Mouse (Mus musculus) liver, embryonic 12.5 days (tissue): ENCODE data around the gene Gm17402. TPM values are rescaled to one million over a fixed set of nuclear protein-coding genes. Genes with fewer than 3 reads are reported as not detected.

Experiments
- ATAC-seq: fragments of 200-750 bp; cut with Nextera tagmentation; 2 replicates; pipeline ENCODE4 v1.8.0; 2017; ENCODE audit warnings: moderate number of reproducible peaks, mild to moderate bottlenecking, moderate library complexity
- H3K27ac ChIP-seq: fragments of 300-500 bp; sonication (generic); 2 replicates; pipeline ENCODE4 v1.5.1; 2016; ENCODE audit warnings: mild to moderate bottlenecking
- H3K27me3 ChIP-seq: fragments of 300-500 bp; sonication (generic); replicated peaks from 2 replicates; pipeline ENCODE4 v1.6.1; 2016; ENCODE audit warnings: mild to moderate bottlenecking, moderate library complexity
- H3K36me3 ChIP-seq: fragments of 300-500 bp; sonication (generic); 2 replicates; pipeline ENCODE4 v1.6.1; 2016; ENCODE audit warnings: mild to moderate bottlenecking, moderate library complexity
- H3K4me1 ChIP-seq: fragments of 300-500 bp; sonication (generic); 2 replicates; pipeline ENCODE4 v1.6.1; 2016
- H3K4me2 ChIP-seq: fragments of 300-500 bp; sonication (generic); 2 replicates; pipeline ENCODE4 v1.6.1; 2016; ENCODE audit warnings: mild to moderate bottlenecking, moderate library complexity
- H3K4me3 ChIP-seq: fragments of 300-500 bp; sonication (generic); 2 replicates; pipeline ENCODE4 v1.5.1; 2016; ENCODE audit warnings: mild to moderate bottlenecking, moderate library complexity
- H3K9ac ChIP-seq: fragments of 300-500 bp; sonication (generic); 2 replicates; pipeline ENCODE4 v1.6.1; 2016; ENCODE audit warnings: mild to moderate bottlenecking, moderate library complexity
- H3K9me3 ChIP-seq: fragments of 300-500 bp; sonication (generic); replicated peaks from 2 replicates; pipeline ENCODE4 v1.6.1; 2016; ENCODE audit warnings: mild to moderate bottlenecking, moderate library complexity
- WGBS: fragments of 180-500 bp; shearing (Covaris S2); methylation state at CpG from one replicate; pipeline ENCODE4 v1.1.7; 2016; ENCODE audit not compliant: insufficient replicate concordance; 5-methylcytosine and 5-hydroxymethylcytosine counted together
- polyA plus RNA-seq: library from polyadenylated mRNA; unstranded; fragments of >200 nt; fragmentation: Nextera tagmentation; extraction: Ambion mirVana; gene quantifications from 2 replicates; pipeline ENCODE4 v1.2.1, GENCODE M21; 2016

Gm17402 gene
- polyA plus RNA-seq, 1 experiment from 2014 or later, result not detected

DNA sequence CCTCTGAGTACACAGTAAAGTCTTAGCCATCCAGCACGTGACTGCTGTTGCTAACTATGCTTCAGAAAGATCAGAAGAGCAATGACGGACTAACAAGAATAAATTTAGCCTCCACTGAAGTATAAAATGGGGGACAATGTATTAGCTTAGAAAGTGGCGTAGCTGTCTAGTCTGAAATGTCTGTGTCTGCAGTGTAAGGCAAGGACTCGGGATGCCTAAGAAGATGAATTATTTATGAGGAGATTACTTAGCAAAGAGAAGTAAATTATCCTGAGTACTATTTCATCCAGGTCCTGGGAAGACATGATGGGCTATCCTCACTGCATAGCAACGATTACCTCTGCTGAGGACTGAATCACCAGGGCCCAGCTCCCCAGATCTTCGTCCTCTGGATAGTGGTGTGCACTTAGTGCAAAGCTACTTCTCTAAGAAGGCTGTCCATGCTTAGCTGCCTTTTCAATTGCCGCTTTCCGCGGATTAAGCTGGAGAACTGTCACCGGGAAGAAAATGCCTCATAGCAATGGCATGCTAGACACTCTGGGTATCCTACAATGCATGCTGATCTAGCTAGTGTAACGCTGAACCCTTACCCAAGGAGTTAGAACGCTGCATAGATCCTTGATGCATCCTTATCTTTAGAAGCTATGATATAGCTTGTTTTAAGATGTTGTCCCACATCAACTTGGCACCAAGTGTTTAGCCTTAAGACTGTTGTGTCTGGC lies 23.4 kb downstream of the Gm17402 start:
- 73% methylated on average over 12 of the region's 12 CpGs for WGBS
- no peak overlapping the region for H3K4me2 ChIP-seq
- H3K27ac ChIP-seq, result no peak overlapping the region
- ATAC-seq, result no peak
- no peak overlapping the region for H3K4me3 ChIP-seq
- no peaks in the 10 kb centered on the region for H3K4me1 ChIP-seq
- H3K9me3 ChIP-seq, result no peaks in the 10 kb centered on the region
- H3K36me3 ChIP-seq, result no peaks in the 10 kb centered on the region
- no peaks in the 10 kb centered on the region for H3K27me3 ChIP-seq
- H3K9ac ChIP-seq, result no peak overlapping the region

DNA sequence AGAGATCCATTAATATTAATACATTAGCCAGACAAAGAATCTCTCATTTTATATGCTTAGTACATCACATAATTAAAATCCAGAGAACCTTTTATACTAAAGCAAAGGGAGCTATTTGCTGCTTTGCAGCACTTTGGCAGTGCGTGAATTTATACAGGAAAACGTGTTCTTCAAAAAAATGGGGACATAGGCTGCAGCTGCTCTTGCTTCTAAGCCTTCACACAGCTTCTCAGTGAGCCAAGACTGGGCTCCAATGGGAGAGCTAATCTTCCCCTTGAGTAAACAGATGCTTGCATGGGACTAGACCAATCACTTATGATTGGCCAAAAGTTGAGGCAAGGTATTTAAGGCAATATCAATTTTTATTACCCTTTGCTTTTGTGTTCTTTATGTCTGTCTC lies 28.3 kb downstream of the Gm17402 start:
- Histone ChIP-seq H3K36me3 (no peaks in the 10 kb centered on the region), H3K9me3 (no peaks in the 10 kb centered on the region), H3K27me3 (no peaks in the 10 kb centered on the region), H3K4me2 (no peak overlapping the region), H3K4me3 (no peak overlapping the region), H3K27ac (no peak overlapping the region), H3K9ac (no peak overlapping the region), H3K4me1 (no peaks in the 10 kb centered on the region)
- no peak for ATAC-seq
- 62% methylated on average over 2 of the region's 2 CpGs for WGBS

DNA sequence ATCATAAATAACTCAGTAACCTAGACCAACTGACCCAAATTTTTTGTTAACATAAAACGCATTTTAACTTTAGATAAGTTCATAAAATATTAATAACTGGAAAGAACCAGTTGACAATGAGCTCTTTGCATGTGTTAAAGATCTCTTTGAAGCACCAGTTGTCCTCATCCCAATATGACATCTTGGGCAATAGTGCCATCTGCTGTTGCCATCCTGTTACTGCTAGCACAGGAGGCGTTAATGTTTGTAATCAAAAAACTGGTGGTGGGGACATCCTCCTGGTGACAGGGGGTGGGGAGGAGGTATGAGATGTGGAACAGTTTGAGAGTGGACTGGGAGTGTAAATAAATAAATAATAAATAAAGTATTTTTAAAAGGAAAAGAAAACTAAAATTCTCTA lies 30.4 kb downstream of the Gm17402 start:
- no peaks in the 10 kb centered on the region for H3K4me1 ChIP-seq
- H3K36me3 ChIP-seq, result no peaks in the 10 kb centered on the region
- H3K4me2 ChIP-seq, result no peak overlapping the region
- H3K9me3 ChIP-seq, result no peaks in the 10 kb centered on the region
- WGBS, result 5% methylated on average over 2 of the region's 2 CpGs
- H3K27me3 ChIP-seq, result no peaks in the 10 kb centered on the region
- no peak overlapping the region for H3K9ac ChIP-seq
- ATAC-seq, result no peak
- no peak overlapping the region for H3K27ac ChIP-seq
- no peak overlapping the region for H3K4me3 ChIP-seq

DNA sequence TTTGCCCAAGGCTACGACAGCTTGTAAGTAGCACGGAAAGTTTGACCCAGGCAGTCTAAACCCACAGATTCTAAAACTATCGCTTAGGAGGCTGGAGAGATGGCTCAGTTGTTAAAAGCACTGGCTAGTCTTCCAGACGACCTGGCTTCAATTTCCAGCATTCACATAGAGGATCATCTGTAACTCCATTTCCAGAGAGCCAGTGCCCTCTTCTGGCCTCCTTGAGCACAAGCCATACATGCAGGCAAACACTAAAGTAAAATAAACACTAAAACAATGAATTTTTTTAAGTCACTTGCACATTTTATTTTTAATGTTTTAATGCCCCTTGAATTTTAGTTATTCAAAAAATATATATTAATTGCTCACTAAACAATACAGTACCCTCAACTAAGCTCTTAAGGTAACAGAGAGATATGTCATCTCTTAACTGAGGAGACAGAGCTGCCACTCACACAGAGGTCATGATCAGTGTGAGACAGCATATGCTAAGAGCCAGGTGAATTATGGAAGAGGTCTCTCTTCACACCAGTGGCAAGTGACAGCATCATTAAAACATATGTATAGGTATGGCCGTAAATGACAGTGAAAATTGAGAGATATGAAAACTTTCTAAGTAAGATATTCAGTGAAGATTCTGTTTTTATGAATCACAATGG lies 31.8 kb downstream of the Gm17402 start:
- Histone ChIP-seq H3K4me3 (no peak overlapping the region), H3K9me3 (no peaks in the 10 kb centered on the region), H3K9ac (no peak overlapping the region), H3K27me3 (no peaks in the 10 kb centered on the region), H3K27ac (no peak overlapping the region), H3K4me1 (no peaks in the 10 kb centered on the region), H3K4me2 (no peak overlapping the region), H3K36me3 (no peaks in the 10 kb centered on the region)
- no peak for ATAC-seq
- WGBS, result 53% methylated on average over 5 of the region's 5 CpGs

DNA sequence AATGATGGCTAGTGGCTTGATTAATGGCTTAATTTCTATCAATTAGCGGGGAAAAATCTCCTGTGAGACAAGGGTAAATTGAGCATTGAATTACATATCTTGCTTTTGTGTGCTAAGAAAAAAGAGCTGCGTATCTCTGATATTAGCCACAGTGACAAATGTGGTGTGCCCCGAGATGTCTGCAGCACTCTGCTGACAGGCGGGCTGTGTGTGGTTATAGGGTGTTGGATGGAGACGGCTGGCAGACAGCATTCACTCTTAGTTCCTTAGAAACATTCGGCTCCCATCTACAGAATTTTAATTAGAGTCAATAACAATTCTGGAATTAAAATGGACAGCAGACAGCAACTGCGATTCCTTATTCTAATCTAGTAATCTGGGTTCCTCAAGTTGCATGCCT lies 34.0 kb downstream of the Gm17402 start:
- no peaks in the 10 kb centered on the region for H3K9me3 ChIP-seq
- H3K4me2 ChIP-seq, result no peak overlapping the region
- no peaks in the 10 kb centered on the region for H3K4me1 ChIP-seq
- H3K4me3 ChIP-seq, result no peak overlapping the region
- no peak overlapping the region for H3K9ac ChIP-seq
- no peak for ATAC-seq
- no peaks in the 10 kb centered on the region for H3K36me3 ChIP-seq
- WGBS, result 59% methylated on average over 7 of the region's 7 CpGs
- H3K27me3 ChIP-seq, result no peaks in the 10 kb centered on the region
- H3K27ac ChIP-seq, result no peak overlapping the region

DNA sequence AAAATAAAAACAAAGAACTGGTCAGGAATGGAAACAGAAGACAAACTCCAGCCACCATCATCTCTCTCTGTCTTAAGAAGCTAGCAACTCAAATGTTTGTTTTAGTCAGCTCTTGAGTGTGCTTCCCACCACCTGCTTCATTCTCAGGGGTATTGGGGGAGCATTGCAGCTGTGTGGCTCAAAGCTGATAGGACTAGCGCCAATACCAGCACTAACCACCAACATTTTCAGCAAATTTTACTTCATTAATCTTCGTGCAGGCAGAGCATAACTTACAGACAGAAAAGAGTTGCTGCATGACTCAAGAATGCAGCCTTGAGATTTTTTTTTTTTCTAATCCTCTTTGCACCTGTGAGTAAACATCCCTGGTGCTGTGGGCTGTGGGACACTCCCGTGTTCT lies 35.4 kb downstream of the Gm17402 start:
- Histone ChIP-seq H3K36me3 (no peaks in the 10 kb centered on the region), H3K9ac (no peak overlapping the region), H3K27ac (no peak overlapping the region), H3K4me2 (no peak overlapping the region), H3K9me3 (no peaks in the 10 kb centered on the region), H3K4me1 (no peaks in the 10 kb centered on the region), H3K27me3 (no peaks in the 10 kb centered on the region), H3K4me3 (no peak overlapping the region)
- ATAC-seq, result no peak
- WGBS, result 66% methylated on average over 3 of the region's 3 CpGs

DNA sequence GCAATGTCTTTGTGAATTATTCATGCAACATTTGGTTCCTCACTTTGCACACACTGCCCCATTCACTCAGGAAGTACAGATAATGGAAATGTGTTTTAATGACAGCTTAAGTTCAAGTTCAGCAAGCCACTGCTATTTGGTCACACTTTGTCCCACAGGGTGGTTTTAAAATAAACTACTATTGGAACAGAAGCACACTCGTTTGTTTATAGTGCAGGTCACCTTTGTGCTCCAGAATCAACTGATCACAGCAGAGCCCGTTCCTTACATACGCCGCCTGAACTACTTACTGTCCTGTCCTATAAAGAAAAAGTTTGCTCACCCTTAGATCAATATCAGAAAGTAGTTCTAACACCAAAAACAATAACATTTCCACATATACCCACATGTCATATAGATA lies 52.5 kb downstream of the Gm17402 start:
- Histone ChIP-seq H3K9ac (no peak overlapping the region), H3K27ac (no peak overlapping the region), H3K27me3 (no peaks in the 10 kb centered on the region), H3K4me2 (no peak overlapping the region), H3K36me3 (no peaks in the 10 kb centered on the region), H3K4me3 (no peak overlapping the region), H3K4me1 (no peaks in the 10 kb centered on the region), H3K9me3 (no peaks in the 10 kb centered on the region)
- 76% methylated on average over 4 of the region's 4 CpGs for WGBS
- no peak for ATAC-seq

Other genes with a start within 250 kb of the Gm17402 start
- gene Mlf1, start 1.1 kb downstream of the Gm17402 start, polyA plus RNA-seq, result 2.5 and 2.6 TPM in 2 replicates
- gene Gfm1, start 54.9 kb upstream of the Gm17402 start, polyA plus RNA-seq, result 57.3 and 57.6 TPM in 2 replicates
- gene Lxn, start 88.8 kb upstream of the Gm17402 start, polyA plus RNA-seq, result 16.8 and 17.7 TPM in 2 replicates
- 1.6 and 2.3 TPM in 2 replicates for gene Rarres1, start 140.4 kb upstream of the Gm17402 start, polyA plus RNA-seq
- 29.8 and 30.0 TPM in 2 replicates for gene Mfsd1, start 207.6 kb upstream of the Gm17402 start, polyA plus RNA-seq